Mouse (Mus musculus) testis, adult 2 months (tissue): Measurements from ENCODE around the gene Mrpl33.

ENCODE experiments used
- CTCF ChIP-seq: fragments of 200-500 bp; IDR thresholded peaks from 2 replicates; pipeline ENCODE4 v1.5.1; 2012; ENCODE audit warnings: low read depth, mild to moderate bottlenecking, inconsistent platforms, low read length, moderate library complexity; ENCODE audit not compliant: control insufficient read depth, insufficient read depth, insufficient replicate concordance
- POLR2A ChIP-seq: fragments of 200-500 bp; IDR thresholded peaks from 2 replicates; pipeline ENCODE4 v1.6.1; 2012; ENCODE audit warnings: low read depth, mild to moderate bottlenecking, inconsistent platforms, low read length, moderate library complexity; ENCODE audit not compliant: control insufficient read depth

DNA sequence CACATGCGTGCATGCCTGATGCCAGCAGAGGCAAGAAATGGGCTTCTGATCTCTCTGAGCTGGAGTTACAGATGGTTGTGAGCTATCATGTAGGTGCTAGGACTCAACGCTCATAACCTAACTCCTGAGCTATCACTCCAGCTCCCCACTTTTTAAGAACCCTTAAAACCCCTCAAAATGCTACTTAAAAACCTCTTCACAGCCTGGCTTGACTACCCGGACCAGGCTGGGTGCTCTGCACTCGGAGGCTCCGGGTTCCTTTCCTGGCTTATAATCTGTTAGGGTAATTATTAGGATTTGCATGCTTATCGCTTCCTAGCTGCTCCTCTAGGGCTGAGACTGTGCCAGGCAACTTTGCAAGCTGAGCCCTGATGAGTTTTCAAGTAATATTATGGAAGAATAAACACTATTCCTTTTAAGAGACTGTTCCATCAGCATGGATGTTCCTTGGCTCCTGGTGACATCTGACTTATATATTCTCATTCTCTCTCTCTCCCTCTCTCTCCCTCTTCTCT, 752 bp downstream of the Mrpl33 start:
- TF ChIP-seq CTCF = no peak
- no peak for TF ChIP-seq POLR2A
